8 mouse cellular contexts compared by ENCODE assay signal in the genomic region with DNA sequence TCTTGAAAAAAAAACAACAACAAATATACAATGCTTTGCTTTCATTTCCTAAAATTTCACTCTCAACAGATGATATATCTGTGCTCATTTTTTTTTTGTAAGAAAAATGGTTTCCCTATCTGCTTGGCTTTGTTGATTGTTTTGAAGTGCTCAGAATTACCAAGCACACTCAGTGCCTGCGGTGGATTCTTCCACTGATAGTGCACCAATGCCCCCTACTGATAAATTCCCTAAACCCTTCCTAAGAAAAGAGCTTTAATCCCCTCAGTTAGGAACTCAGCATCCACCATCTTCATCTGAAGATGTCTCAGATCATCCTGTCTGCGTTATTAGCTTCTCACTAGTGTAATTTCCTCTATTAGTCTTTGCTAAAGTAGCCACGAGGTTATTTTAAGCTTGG.
DNase-seq lines count a peak whose midpoint lies in the region; ATAC-seq and TF ChIP-seq lines count a peak whose summit lies in the region.
"Had no signal": no experiment of that assay in that cellular context is flagged by ENCODE, and none has a peak within 500 bp of the region (broad histone marks: within the 10 kb centered on the region; RNA-seq: fewer than 3 reads in every experiment).

No protein-coding gene starts in this region.

- no peaks in the 10 kb centered on the region for H3K9me3 ChIP-seq in hindbrain, embryonic 12.5 days (replicated peaks)
- H3K9me3 ChIP-seq in hindbrain, embryonic 10.5 days, result no peaks in the 10 kb centered on the region
- no peaks in the 10 kb centered on the region for H3K9me3 ChIP-seq in neural tube, embryonic 11.5 days (ENCODE audit: control insufficient read depth, low read length)
- H3K9me3 ChIP-seq in hindbrain, postnatal 0 days (ENCODE audit: low read length), result no peaks in the 10 kb centered on the region
- H3K9me3 ChIP-seq: embryonic facial prominence, embryonic 13.5 days had no signal

- H3K4me2 ChIP-seq in hindbrain, embryonic 12.5 days (replicated peaks), result no peak overlapping the region
- H3K4me2 ChIP-seq in neural tube, embryonic 11.5 days (ENCODE audit: low read depth), result no peak overlapping the region
- H3K4me2 ChIP-seq in hindbrain, postnatal 0 days (ENCODE audit: low read depth, low read length), result no peak overlapping the region
- H3K4me2 ChIP-seq: embryonic facial prominence, embryonic 13.5 days had no signal

- no peak overlapping the region for H3K4me3 ChIP-seq in hindbrain, embryonic 12.5 days
- no peak overlapping the region for H3K4me3 ChIP-seq in hindbrain, embryonic 10.5 days
- no peak overlapping the region for H3K4me3 ChIP-seq in neural tube, embryonic 11.5 days (ENCODE audit: low read depth, low read length)
- H3K4me3 ChIP-seq in hindbrain, postnatal 0 days (ENCODE audit: low read length), result no peak overlapping the region
- H3K4me3 ChIP-seq: embryonic facial prominence, embryonic 13.5 days had no signal

- ATAC-seq in hindbrain, embryonic 12.5 days (ENCODE audit: low FRiP score), result no peak
- ATAC-seq in neural tube, embryonic 11.5 days (ENCODE audit: insufficient read depth, low FRiP score, low TSS enrichment), result no peak
- no peak for ATAC-seq in hindbrain, postnatal 0 days

- 28% methylated on average over 3 of the region's 3 CpGs for WGBS in hindbrain, embryonic 12.5 days
- 26% methylated on average over 3 of the region's 3 CpGs for WGBS in hindbrain, embryonic 10.5 days
- 26% methylated on average over 3 of the region's 3 CpGs for WGBS in neural tube, embryonic 11.5 days
- 18% methylated on average over 3 of the region's 3 CpGs for WGBS in hindbrain, postnatal 0 days

- H3K4me1 ChIP-seq in hindbrain, embryonic 12.5 days, result no peaks in the 10 kb centered on the region
- H3K4me1 ChIP-seq in hindbrain, embryonic 10.5 days (replicated peaks), result no peaks in the 10 kb centered on the region
- no peaks in the 10 kb centered on the region for H3K4me1 ChIP-seq in neural tube, embryonic 11.5 days (ENCODE audit: control insufficient read depth, insufficient read depth, low read length)
- no peaks in the 10 kb centered on the region for H3K4me1 ChIP-seq in hindbrain, postnatal 0 days (ENCODE audit: insufficient read depth, low read length)
- H3K4me1 ChIP-seq: embryonic facial prominence, embryonic 13.5 days had no signal

- peak; percentile 61 for TF ChIP-seq CTCF in hindbrain, postnatal 0 days (IDR thresholded peaks at IDR 0.05; ENCODE audit: low read depth)

- H3K27ac ChIP-seq in hindbrain, embryonic 12.5 days, result peak overlapping the region; percentile 9; the same call in 1 of the 2 replicates
- H3K27ac ChIP-seq in hindbrain, embryonic 10.5 days, result no peak overlapping the region
- H3K27ac ChIP-seq in neural tube, embryonic 11.5 days (ENCODE audit: low read depth, low read length), result no peak overlapping the region
- no peak overlapping the region for H3K27ac ChIP-seq in hindbrain, postnatal 0 days
- H3K27ac ChIP-seq: embryonic facial prominence, embryonic 13.5 days had no signal

- DNase-seq in hindbrain, embryonic 10.5 days (ENCODE audit: low spot score), result no peak
- peak; percentile 17 for DNase-seq in neural tube, embryonic 11.5 days (ENCODE audit: low spot score)
- DNase-seq in neural tube, embryonic 10.5 days (ENCODE audit: extremely low spot score, low spot score), result no peak
- peak; percentile 67 for DNase-seq in hindbrain, postnatal 0 days (ENCODE audit: low spot score)
- peak; percentile 32 for DNase-seq in telencephalon, adult 2 months (ENCODE audit: low read depth, low spot score)
- no peak for DNase-seq in ovary, postnatal 10 days (ENCODE audit: low spot score)

- H3K36me3 ChIP-seq in hindbrain, embryonic 12.5 days, result no peaks in the 10 kb centered on the region
- no peaks in the 10 kb centered on the region for H3K36me3 ChIP-seq in hindbrain, embryonic 10.5 days
- H3K36me3 ChIP-seq in neural tube, embryonic 11.5 days (ENCODE audit: control insufficient read depth, insufficient read depth, low read length), result no peaks in the 10 kb centered on the region
- no peaks in the 10 kb centered on the region for H3K36me3 ChIP-seq in hindbrain, postnatal 0 days (ENCODE audit: insufficient read depth, low read length)
- H3K36me3 ChIP-seq: embryonic facial prominence, embryonic 13.5 days had no signal

- H3K9ac ChIP-seq in hindbrain, embryonic 12.5 days, result no peak overlapping the region
- no peak overlapping the region for H3K9ac ChIP-seq in neural tube, embryonic 11.5 days (ENCODE audit: low read length)
- H3K9ac ChIP-seq in hindbrain, postnatal 0 days (replicated peaks; ENCODE audit: low read length), result no peak overlapping the region
- H3K9ac ChIP-seq: embryonic facial prominence, embryonic 13.5 days had no signal

- H3K27me3 ChIP-seq in hindbrain, embryonic 12.5 days, result no peaks in the 10 kb centered on the region
- no peaks in the 10 kb centered on the region for H3K27me3 ChIP-seq in hindbrain, embryonic 10.5 days (ENCODE audit: insufficient read depth, poor library complexity, severe bottlenecking)
- no peaks in the 10 kb centered on the region for H3K27me3 ChIP-seq in neural tube, embryonic 11.5 days (ENCODE audit: control insufficient read depth, insufficient read depth, low read length)
- no peaks in the 10 kb centered on the region for H3K27me3 ChIP-seq in hindbrain, postnatal 0 days (ENCODE audit: insufficient read depth, low read length)
- H3K27me3 ChIP-seq: embryonic facial prominence, embryonic 13.5 days had no signal

Comparison
In these comparisons a context has a peak if more than half of its experiments do, and no peak if none do; other contexts are left out.
1. DNase-seq: peak in neural tube, embryonic 11.5 days (single experiment), hindbrain, postnatal 0 days (single experiment) and telencephalon, adult 2 months (single experiment); none in hindbrain, embryonic 10.5 days (single experiment), neural tube, embryonic 10.5 days (single experiment) and ovary, postnatal 10 days (single experiment).